Mouse (Mus musculus) neural tube, embryonic 11.5 days (tissue): ENCODE measurements around the gene BC048671. TPM values are rescaled to one million over a fixed set of nuclear protein-coding genes. Genes with fewer than 3 reads are reported as not detected.

Experiments
- ATAC-seq: fragments of 200-750 bp; cut with Nextera tagmentation; 2 replicates; pipeline ENCODE4 v1.8.0; 2017; ENCODE audit warnings: moderate number of reproducible peaks, mild to moderate bottlenecking, moderate TSS enrichment, moderate library complexity; ENCODE audit not compliant: insufficient read depth, low FRiP score, low TSS enrichment
- DNase-seq: peaks from one replicate; pipeline ENCODE4 v3.0.0-alpha.2; 2015; ENCODE audit warnings: low spot score
- H3K27ac ChIP-seq: fragments of 300-500 bp; sonication (generic); 2 replicates; pipeline ENCODE4 v1.5.1; 2014; ENCODE audit warnings: low read depth, mild to moderate bottlenecking, low read length
- H3K27me3 ChIP-seq: fragments of 300-500 bp; sonication (generic); 2 replicates; pipeline ENCODE4 v1.6.1; 2014; ENCODE audit warnings: mild to moderate bottlenecking, low read length, mixed read lengths; ENCODE audit not compliant: control insufficient read depth, insufficient read depth
- H3K36me3 ChIP-seq: fragments of 300-500 bp; sonication (generic); 2 replicates; pipeline ENCODE4 v1.6.1; 2014; ENCODE audit warnings: mild to moderate bottlenecking, low read length, moderate library complexity, mixed read lengths; ENCODE audit not compliant: control insufficient read depth, insufficient read depth
- H3K4me1 ChIP-seq: fragments of 300-500 bp; sonication (generic); 2 replicates; pipeline ENCODE4 v1.6.1; 2014; ENCODE audit warnings: low read length, mixed read lengths; ENCODE audit not compliant: control insufficient read depth, insufficient read depth
- H3K4me2 ChIP-seq: fragments of 300-500 bp; sonication (generic); 2 replicates; pipeline ENCODE4 v1.6.1; 2014; ENCODE audit warnings: low read depth, mild to moderate bottlenecking, moderate library complexity
- H3K4me3 ChIP-seq: fragments of 300-500 bp; sonication (generic); 2 replicates; pipeline ENCODE4 v1.5.1; 2014; ENCODE audit warnings: low read depth, low read length
- H3K9ac ChIP-seq: fragments of 300-500 bp; sonication (generic); 2 replicates; pipeline ENCODE4 v1.6.1; 2014; ENCODE audit warnings: mild to moderate bottlenecking, low read length
- H3K9me3 ChIP-seq: fragments of 300-500 bp; sonication (generic); 2 replicates; pipeline ENCODE4 v1.6.1; 2016; ENCODE audit warnings: low read length; ENCODE audit not compliant: control insufficient read depth
- WGBS: fragments of 180-500 bp; shearing (Covaris S2); extraction: QIAGEN DNeasy Blood & Tissue Kit; methylation state at CpG from one replicate; pipeline ENCODE4 v1.1.7; 2014; 5-methylcytosine and 5-hydroxymethylcytosine counted together
- polyA plus RNA-seq: library from polyadenylated mRNA; unstranded; fragments of >200 nt; fragmentation: Nextera tagmentation; extraction: Ambion mirVana; gene quantifications from 2 replicates; pipeline ENCODE4 v1.2.1, GENCODE M21; 2014

Gene BC048671
- not detected in 2 replicates for polyA plus RNA-seq

DNA sequence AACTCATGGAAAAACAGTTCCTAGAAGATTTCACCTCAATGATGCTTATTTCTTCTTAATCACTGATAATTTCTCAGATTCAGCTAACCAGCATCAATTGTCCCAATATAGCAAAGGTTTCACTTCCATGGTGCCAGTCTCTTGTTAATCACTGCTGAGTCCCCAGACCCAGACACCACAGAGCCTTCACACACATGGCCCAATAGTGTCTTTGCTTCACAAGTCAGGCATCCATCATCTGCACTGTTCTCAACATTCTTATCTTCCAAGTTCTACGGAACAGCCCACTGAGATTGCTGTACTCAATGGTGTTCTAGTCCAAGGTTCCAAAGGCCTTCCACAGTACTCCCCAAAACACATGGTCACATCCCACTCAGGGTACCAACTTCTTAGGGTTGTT lies at the start of gene BC048671:
TSS of gene BC048671 (plus strand) at position 301 of the 400 bp plus-strand sequence.
- WGBS, result 84% methylated on average over 1 of the region's 1 CpGs
- Histone ChIP-seq H3K36me3 (no peaks in the 10 kb centered on the region), H3K9me3 (no peaks in the 10 kb centered on the region), H3K4me3 (no peak within 1 kb of the TSS), H3K4me1 (no peaks in the 10 kb centered on the region), H3K9ac (no peak within 1 kb of the TSS), H3K27me3 (no peaks in the 10 kb centered on the region), H3K4me2 (no peak within 1 kb of the TSS), H3K27ac (no peak within 1 kb of the TSS)
- no peak for ATAC-seq
- no peak for DNase-seq

DNA sequence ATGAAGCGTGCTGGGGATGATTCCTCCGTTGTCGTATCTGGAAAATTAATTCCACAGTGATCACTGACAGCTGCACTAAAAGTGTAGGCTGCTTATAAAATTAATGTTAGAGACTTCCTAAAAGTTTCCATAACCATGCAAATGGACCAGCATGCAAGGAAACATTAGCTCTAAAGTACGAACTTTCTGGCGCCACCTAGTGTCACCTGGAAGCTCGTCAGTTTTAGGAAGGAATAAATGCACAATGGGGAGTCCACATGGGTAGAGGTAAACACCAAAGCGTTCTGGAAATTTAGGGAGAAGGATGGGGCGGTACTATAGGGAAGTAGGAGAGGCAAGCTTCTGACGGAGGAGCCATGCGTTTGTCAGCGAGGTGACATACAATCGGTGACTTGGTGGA lies 12.8 kb upstream of the BC048671 start:
- 52% methylated on average over 12 of the region's 12 CpGs for whole genome bisulfite sequencing

DNA sequence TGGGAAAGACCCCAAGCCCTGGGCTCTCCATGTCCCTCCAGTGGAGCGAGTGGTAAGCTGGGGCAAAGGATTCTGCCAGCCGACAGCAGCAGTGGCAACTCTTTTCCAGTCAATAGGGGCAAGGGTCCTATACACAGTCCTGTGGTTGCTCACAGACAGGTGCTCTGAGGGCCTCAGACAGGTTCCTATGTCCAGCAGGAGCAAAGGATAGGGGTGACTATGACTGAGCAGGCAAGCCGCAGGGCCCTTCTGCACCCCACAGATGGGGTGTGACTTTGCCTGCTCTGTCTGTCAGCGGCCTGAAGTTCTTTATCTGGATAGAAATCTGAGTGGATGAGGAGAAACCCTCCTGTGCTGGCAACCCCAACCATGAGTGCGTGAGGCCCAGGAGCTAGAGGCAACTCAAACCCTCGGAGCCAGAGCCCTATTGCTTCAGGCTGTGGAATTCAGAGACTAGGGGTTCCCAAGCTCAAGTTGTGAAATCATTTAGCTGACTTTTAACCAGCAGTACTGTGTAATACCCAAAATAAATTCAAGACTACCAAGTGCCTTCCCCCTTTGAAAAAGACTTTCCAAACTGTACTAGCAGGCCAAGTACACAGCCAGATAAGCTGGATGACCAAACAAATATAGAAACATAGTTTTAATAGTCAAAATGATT lies 5.4 kb downstream of the BC048671 start:
- DNase-seq, result no peak
- Histone ChIP-seq H3K27me3 (no peaks in the 10 kb centered on the region), H3K36me3 (no peaks in the 10 kb centered on the region), H3K27ac (no peak overlapping the region), H3K9me3 (peaks cover 9% of the 10 kb centered on the region; the same call in 1 of the 2 replicates), H3K9ac (no peak overlapping the region), H3K4me3 (no peak overlapping the region), H3K4me1 (no peaks in the 10 kb centered on the region), H3K4me2 (no peak overlapping the region)
- ATAC-seq, result no peak
- WGBS, result 87% methylated on average over 6 of the region's 6 CpGs

More for the DNA sequence above, 12.8 kb upstream of the BC048671 start:
- H3K27me3 ChIP-seq, result no peaks in the 10 kb centered on the region
- H3K4me3 ChIP-seq, result no peak overlapping the region
- no peak overlapping the region for H3K27ac ChIP-seq
- ATAC-seq (no peak), DNase-seq (no peak)
- H3K4me2 ChIP-seq, result no peak overlapping the region
- H3K36me3 ChIP-seq, result no peaks in the 10 kb centered on the region
- H3K4me1 ChIP-seq, result no peaks in the 10 kb centered on the region
- H3K9me3 ChIP-seq, result no peaks in the 10 kb centered on the region
- no peak overlapping the region for H3K9ac ChIP-seq

DNA sequence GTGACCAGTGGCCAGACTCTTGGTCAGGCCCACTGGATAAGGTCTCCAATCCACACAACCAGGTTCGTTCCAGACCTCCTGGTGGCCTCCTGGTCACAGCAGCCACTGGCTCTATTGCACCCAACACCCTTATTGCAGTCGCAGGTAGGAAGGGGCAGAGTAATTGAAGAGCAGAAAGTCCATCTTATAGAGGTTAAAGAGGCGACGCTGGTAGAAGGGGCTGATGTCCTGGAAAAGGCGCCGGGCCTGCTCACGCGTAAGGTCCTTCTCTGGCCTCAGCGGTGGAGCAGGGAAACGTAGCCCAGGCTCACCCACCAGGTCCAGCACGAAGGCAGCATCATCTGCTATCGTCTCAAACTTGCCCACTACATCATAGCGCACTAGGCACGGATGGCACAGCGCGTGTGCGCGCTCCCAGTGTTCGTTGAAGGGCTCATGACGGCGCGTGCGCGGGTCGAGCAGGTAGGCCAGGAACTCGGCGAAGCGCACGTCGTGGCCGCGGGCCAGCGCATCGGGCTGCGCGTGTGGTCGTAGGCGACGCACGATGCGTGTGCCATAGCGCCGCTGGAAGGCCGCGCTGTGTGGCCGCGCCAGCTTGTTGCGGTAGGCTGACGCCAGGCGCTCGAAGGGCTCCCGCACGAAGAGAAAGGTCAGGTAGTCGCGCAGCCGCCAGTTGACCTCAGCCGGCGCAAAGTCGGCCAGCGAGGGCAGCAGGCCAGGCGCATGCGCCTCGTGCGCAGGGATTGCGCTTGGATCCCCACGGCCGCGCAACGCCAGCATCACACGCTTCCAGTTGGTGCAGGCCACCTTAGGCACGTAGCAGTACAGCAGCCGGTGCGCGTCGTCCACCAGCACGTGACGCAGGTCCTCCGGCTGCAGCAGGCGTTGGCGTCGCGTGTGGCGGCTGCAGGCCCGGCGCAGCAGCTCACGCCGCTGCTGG lies 8.1 kb downstream of the BC048671 start:
- Histone ChIP-seq H3K27me3 (no peaks in the 10 kb centered on the region), H3K9ac (no peak overlapping the region), H3K4me2 (no peak overlapping the region), H3K4me1 (no peaks in the 10 kb centered on the region), H3K27ac (no peak overlapping the region), H3K36me3 (no peaks in the 10 kb centered on the region), H3K9me3 (peaks cover 9% of the 10 kb centered on the region; the same call in 1 of the 2 replicates), H3K4me3 (no peak overlapping the region)
- no peak for ATAC-seq
- no peak for DNase-seq
- 85% methylated on average over 80 of the region's 87 CpGs for WGBS

DNA sequence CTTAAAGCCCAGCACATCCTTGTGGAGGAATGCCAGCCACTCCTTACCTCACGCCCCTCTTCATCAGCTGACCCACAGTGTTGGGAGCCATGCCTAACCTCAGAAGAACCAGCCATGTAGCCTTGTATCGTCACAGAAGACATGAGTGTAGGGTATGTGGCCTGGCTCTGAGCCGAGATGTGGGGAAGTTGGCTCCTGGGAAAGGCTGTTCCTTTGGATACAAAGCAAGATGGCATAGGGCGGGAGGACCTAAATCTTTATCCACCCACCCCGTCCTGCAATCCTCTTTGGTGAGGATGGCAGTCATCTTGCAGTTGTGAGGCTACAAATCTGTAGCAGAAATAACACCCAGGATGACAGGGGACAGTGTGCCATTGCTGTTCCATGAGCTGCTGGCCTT lies 14.9 kb downstream of the BC048671 start:
- Histone ChIP-seq H3K27me3 (no peaks in the 10 kb centered on the region), H3K36me3 (no peaks in the 10 kb centered on the region), H3K9me3 (no peaks in the 10 kb centered on the region), H3K4me2 (no peak overlapping the region), H3K4me1 (no peaks in the 10 kb centered on the region), H3K4me3 (no peak overlapping the region), H3K27ac (no peak overlapping the region), H3K9ac (no peak overlapping the region)
- ATAC-seq, result no peak
- no peak for DNase-seq
- WGBS, result 85% methylated on average over 5 of the region's 5 CpGs

DNA sequence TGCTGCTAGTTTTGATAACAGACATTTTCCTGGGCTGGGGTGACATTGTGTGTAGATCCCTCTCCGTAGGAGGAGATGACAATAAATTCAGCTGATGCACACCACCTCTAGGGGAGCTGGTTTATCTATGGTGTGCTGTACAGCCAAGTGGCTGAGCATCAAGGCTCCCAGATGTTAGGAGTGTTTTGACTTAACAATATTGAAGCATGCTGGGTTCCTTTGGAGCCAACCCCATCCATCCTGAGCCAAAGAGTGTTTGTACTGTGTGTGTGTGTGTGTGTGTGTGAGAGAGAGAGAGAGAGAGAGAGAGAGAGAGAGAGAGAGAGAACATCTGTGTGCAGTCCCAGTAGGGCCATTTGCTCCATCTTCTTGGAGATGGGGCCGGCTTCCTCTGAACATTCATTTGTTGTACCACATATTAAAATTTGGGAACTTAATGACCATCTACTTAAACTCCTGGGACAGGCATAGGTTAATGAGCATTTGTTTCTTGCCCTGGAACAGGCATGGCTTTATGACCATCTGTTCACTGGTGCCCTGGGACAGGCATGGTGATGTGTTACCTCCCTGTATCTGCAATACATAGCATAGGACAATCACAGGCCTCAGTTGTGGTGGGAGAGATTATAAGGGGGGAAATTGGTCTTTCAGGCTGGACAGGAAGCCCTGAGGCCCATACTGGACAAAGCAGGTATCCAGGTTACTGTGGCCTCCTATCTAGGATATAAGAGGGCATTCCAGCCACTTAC lies 16.7 kb downstream of the BC048671 start:
- no peak for ATAC-seq

DNA sequence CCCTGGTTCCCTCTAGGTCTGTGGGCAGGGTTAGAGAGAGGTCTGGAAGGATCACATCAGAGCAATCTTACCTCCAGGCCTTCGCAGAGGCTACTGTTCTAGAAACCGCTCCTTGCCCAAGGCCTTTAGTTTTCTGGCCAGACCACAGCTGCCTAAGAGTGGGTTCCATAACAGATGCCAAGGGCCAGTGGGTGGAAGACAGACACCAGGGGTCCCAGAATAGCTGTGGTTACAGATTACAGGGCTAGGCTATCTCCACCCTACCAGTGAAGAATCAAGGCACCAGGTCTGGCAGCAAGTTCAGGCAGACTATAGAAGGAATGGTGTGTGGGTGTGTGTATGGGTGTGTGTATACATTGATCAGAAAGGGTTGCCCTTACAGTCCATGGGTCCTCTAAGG lies 18.0 kb downstream of the BC048671 start:
- H3K27me3 ChIP-seq, result no peaks in the 10 kb centered on the region
- DNase-seq, result no peak
- H3K27ac ChIP-seq, result no peak overlapping the region
- 88% methylated on average over 2 of the region's 2 CpGs for WGBS
- no peaks in the 10 kb centered on the region for H3K9me3 ChIP-seq
- no peak for ATAC-seq
- no peaks in the 10 kb centered on the region for H3K4me1 ChIP-seq
- no peak overlapping the region for H3K9ac ChIP-seq
- H3K4me2 ChIP-seq, result no peak overlapping the region
- no peaks in the 10 kb centered on the region for H3K36me3 ChIP-seq
- no peak overlapping the region for H3K4me3 ChIP-seq

More for the DNA sequence above, 16.7 kb downstream of the BC048671 start:
- H3K27me3 ChIP-seq, result no peaks in the 10 kb centered on the region
- 58% methylated on average over 2 of the region's 2 CpGs for WGBS
- no peak overlapping the region for H3K4me3 ChIP-seq
- H3K9ac ChIP-seq, result no peak overlapping the region
- no peaks in the 10 kb centered on the region for H3K36me3 ChIP-seq
- no peak for DNase-seq
- H3K9me3 ChIP-seq, result no peaks in the 10 kb centered on the region
- H3K27ac ChIP-seq, result no peak overlapping the region
- no peak overlapping the region for H3K4me2 ChIP-seq
- H3K4me1 ChIP-seq, result no peaks in the 10 kb centered on the region

DNA sequence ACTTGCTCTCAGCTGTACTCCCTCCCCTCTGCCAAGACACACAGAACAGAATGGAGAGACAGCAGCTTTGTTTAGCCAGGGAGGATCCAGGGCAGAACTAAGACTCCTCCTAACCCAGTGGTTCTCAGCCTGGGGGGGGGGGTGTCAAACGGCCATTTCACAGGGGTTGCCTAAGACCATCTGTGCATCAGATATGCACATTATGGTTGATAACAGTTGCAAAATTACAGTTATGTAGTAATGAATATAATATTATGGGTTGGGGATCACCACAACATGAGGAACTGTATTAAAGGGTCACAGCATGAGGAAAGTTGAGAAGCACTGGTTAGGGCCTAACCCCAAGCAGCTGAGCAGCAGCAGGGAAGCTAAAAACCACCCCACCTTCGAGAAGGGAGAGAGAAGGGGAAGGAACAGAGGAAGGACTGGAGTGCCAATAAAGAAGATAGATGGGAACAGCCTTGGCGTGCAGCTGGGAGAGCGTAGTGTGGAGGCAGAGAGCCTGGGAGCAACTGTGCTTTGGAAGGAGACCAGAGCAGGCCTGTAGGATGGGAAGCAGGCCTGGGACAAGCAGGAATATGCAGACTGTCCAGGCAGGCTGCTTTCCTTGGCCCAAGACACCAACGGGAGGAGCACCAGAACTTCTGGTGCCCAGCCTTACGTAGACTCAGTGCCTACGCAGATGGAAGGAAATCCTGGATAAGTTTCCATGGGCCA lies 18.6 kb downstream of the BC048671 start:
- Histone ChIP-seq H3K36me3 (no peaks in the 10 kb centered on the region), H3K4me1 (no peaks in the 10 kb centered on the region), H3K27ac (no peak overlapping the region), H3K4me3 (no peak overlapping the region), H3K9me3 (no peaks in the 10 kb centered on the region), H3K9ac (no peak overlapping the region), H3K4me2 (no peak overlapping the region), H3K27me3 (no peaks in the 10 kb centered on the region)
- no peak for ATAC-seq
- DNase-seq, result no peak
- 74% methylated on average over 7 of the region's 7 CpGs for WGBS
